Comparison of ENCODE assay signal across 16 mouse cellular contexts in genomic region chr13:69226538-69226937, GRCm38 (mm10).
"Had no signal": no experiment of that assay in that cellular context is flagged by ENCODE, and none has a peak within 500 bp of the region (broad histone marks: within the 10 kb centered on the region; RNA-seq: fewer than 3 reads in every experiment).

No protein-coding gene starts in this region.

- ATAC-seq: lung, postnatal 0 days; midbrain, embryonic 13.5 days; midbrain, embryonic 15.5 days had no signal

- H3K4me1 ChIP-seq: lung, embryonic 15.5 days; megakaryocyte, embryonic 14.5 days; midbrain, embryonic 13.5 days; midbrain, embryonic 15.5 days; neural tube, embryonic 12.5 days had no signal

- DNase-seq: lung, adult 2 months; lung, postnatal 14 days; lung, postnatal 36 days; right cerebral cortex, postnatal 14 days; spleen, adult 18-20 months; thymus, adult 18-20 months; thymus, postnatal 14 days; thymus, postnatal 36 days had no signal

- H3K4me2 ChIP-seq: lung, embryonic 15.5 days; midbrain, embryonic 11.5 days; midbrain, embryonic 13.5 days; midbrain, embryonic 15.5 days; neural tube, embryonic 12.5 days had no signal

- H3K9me3 ChIP-seq: lung, embryonic 15.5 days; midbrain, embryonic 13.5 days; midbrain, embryonic 15.5 days; neural tube, embryonic 12.5 days had no signal

- H3K9ac ChIP-seq: lung, embryonic 15.5 days; midbrain, embryonic 13.5 days; midbrain, embryonic 15.5 days; neural tube, embryonic 12.5 days had no signal

- H3K4me3 ChIP-seq: lung, embryonic 15.5 days; megakaryocyte, embryonic 14.5 days; midbrain, embryonic 13.5 days; midbrain, embryonic 15.5 days; neural tube, embryonic 12.5 days had no signal

- H3K27me3 ChIP-seq: lung, embryonic 15.5 days; megakaryocyte, embryonic 14.5 days; midbrain, embryonic 13.5 days; midbrain, embryonic 15.5 days; neural tube, embryonic 12.5 days had no signal

- H3K36me3 ChIP-seq: lung, embryonic 15.5 days; midbrain, embryonic 13.5 days; midbrain, embryonic 15.5 days; neural tube, embryonic 12.5 days had no signal

- H3K27ac ChIP-seq: lung, embryonic 15.5 days; macrophage; midbrain, embryonic 13.5 days; midbrain, embryonic 15.5 days; neural tube, embryonic 12.5 days had no signal
